Mouse (Mus musculus): ENCODE data around the gene Tap2.
A peak's percentile ranks its signal among the peaks of the same experiment; 100 is the strongest.
"Not testable (repeated sequence)": the region's sequence is repeated elsewhere in the genome, so short reads cannot be mapped to it uniquely, and the experiment has no call there.

Tap2 gene

DNA sequence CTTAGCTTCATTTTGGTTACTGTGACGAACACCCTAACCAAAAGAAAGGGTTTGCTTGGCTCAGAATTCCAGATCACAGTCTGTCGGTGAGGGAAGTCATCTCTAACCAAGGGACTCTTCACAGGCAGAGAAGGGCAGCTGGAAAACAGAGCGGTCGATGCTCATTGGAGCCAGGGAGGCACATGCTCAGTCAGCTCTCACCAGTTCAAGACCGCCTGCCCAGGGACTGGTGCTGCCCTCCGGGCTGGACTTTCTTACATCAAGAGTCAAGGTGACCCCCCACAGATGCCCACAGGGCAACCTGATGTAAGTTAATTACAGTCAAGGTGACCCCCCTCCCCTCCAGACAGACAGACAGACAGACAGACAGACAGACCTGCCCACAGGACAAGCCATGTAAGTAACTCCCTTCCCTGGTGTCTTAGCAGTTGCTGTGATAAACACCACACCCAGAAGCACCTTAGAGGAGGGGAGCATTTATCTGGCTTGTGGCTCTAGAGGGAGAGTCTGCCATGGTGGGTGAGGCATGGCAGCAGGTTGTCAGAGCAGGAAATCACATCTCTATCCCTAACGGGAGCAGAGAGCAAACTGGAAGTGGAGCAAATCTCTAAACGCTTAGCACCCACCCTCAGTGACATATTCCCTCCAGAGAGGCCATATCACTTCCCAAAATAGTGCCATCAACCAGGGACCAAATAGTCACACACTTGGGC is 14.0 kb downstream of the Tap2 start:
- peak in 1 of 2 experiments; percentile 7 for DNase-seq

DNA sequence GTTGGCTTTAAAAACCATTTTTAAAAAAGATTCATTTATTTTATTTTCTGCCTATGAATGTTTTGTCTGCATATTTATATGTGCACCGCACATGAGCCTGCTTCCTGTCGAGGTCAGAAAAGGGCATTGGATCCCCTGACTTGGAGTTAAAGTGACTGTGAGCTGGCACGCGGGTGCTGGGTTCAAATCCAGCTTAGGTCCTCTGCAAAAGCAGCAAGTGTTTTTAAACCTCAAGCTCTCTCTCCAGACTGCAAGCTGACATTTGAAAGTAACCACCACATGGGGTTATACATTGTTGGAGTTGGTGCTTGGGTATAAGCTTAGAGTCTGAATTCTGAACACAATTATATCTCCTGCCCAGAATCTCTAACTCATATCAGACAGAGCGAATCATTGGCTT is 14.7 kb downstream of the Tap2 start:
- peak in 1 of 2 experiments; percentile 3 for DNase-seq

DNA sequence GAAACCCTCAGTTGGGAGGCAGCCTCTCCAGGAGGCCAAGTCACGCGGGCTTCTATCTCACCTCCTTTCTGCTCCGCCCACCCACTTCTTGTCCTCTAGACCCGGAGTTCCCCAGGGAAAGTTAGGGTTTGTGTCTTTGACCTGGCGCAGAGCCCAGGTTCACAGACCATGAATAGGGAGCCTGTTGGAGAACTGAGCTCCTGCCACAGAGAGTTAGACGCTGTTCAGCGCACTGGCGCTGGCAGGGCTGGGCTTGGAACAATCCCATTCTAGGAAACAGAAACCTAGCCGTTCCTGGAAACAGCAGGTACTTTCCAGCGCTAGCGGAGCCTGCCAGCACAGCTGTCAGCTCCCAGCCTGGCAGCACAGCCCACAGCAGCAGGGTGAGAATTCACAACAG is 15.3 kb downstream of the Tap2 start:
- DNase-seq = peak in 1 of 2 experiments; percentile 46

DNA sequence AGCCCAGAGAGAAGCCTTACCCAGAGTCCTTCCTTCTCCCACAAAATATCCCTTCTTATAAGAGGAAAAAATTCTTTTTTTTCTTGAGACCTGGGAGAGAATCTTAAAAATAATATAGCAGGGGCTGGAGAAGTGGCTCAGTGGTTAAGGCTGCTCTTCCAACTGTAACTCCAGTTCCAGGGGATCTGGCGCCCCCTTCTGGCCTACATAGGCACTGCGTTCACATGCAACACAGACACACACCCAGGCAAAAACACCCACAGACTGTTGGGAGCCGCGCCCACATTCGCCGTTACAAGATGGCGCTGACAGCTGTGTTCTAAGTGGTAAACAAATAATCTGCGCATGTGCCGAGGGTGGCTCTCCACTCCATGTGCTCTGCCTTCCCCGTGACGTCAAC is 15.8 kb downstream of the Tap2 start:
- peak in 1 of 2 experiments; percentile 72 for DNase-seq

DNA sequence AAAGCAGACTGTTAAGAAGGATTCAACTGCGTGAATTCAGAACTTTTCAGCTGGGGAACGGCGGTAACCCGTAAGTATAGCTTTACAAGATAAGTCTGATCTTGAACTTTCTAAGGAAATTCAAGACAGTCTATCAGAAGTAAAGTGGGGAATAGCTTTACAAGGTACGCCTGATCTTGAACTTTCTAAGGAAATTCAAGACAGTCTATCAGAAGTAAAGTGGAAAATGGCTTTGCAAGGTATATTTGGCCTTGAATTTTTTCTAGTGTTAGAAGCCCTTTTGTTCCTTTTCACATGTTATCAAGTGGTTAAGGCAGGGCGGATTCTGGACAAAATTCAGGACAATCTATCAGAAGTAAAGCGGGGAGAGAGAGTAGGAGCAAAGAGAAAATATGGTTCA is 16.5 kb downstream of the Tap2 start:
- DNase-seq = not testable (repeated sequence)

DNA sequence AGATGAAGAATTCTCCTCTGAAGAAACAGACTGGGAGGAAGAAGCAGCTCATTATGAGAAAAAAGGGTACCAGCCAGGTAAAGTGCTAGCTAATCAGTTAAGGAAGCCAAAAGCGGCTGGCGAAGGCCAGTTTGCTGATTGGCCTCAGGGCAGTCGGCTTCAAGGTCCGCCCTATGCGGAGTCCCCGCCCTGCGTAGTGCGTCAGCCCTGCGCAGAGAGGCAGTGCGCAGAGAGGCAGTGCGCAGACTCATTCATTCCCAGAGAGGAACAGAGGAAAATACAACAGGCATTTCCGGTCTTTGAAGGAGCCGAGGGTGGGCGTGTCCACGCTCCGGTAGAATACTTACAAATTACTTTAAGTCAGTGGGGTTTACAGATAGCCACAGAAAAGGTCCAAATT is 17.1 kb downstream of the Tap2 start:
- DNase-seq = not testable (repeated sequence)

DNA sequence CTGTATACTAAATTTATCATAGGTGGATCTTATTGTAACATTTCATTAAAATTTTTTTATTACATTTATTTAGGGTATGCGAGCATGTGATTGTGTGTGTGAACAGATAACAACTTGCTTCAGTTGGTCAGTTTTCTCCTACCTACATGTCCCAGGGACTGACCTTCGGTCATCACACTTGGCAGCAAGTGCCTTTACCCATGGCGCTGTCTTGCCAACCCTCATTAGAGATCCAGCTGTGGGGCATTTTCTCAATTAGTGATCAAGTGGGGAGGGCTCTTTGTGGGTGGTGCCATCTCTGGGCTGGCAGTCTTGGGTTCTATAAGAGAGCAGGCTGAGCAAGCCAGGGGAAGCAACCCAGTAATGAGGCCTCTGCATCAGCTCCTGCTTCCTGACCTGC is 21.5 kb downstream of the Tap2 start:
- no peak for DNase-seq

DNA sequence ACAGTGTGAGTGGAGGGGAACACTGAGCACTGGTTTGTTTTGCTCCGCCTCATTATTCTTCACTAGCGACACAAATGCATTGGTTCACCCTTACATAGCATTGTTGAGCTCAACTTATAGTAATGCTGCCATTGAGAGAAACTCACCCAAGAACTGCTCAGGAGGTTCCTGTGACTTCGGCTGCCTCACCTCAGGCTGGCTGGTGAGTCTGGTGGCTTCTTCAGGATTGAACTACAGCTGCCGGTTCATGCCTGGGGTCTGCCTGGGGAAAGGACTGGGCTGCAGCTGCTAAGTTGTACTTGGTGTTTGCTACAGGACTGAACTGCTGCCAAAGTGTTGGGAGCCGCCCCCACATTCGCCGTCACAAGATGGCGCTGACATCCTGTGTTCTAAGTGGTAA is 22.1 kb downstream of the Tap2 start:
- DNase-seq = no peak

DNA sequence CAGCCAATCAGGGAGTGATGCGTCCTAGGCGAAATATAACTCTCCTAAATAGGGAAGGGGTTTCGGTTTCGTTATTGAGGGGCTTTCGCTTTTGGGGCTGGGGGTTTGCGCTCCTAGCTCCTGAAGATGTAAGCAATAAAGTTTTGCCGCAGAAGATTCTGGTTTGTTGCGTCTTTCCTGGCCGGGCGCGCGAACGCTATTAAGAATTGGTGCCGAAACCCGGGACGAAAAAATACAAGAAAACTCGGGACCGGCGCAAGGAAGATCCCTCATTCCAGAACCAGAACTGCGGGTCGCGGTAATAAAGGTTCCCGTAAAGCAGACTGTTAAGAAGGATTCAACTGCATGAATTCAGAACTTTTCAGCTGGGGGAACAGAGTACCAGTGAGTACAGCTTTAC is 22.6 kb downstream of the Tap2 start:
- DNase-seq = not testable (repeated sequence)

DNA sequence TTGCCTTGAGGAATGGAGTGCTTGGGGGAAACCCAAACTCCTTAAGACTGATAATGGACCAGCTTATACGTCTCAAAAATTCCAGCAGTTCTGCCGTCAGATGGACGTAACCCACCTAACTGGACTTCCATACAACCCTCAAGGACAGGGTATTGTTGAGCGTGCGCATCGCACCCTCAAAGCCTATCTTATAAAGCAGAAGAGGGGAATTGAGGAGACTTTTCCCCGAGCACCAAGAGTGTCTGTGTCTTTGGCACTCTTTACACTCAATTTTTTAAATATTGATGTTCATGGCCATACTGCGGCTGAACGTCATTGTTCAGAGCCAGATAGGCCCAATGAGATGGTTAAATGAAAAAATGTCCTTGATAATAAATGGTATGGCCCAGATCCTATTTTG is 27.6 kb downstream of the Tap2 start:
- peak in 1 of 2 experiments; percentile 6 for DNase-seq

DNA sequence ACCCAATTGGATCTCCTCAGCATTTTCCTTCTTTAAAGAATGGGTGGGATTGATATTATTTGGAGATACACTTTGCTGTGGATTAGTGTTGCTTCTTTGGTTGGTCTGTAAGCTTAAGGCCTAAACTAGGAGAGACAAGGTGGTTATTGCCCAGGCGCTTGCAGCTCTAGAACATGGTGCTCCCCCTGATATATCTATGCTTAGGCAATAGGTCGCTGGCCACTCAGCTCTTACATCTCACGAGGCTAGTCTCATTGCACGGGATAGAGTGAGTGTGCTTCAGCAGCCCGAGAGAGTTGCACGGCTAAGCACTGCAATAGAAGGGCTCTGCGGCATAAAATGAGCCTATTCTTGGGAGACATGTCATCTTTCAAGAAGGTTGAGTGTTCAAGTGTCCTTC is 28.7 kb downstream of the Tap2 start:
- DNase-seq = peak in 1 of 2 experiments; percentile 1

DNA sequence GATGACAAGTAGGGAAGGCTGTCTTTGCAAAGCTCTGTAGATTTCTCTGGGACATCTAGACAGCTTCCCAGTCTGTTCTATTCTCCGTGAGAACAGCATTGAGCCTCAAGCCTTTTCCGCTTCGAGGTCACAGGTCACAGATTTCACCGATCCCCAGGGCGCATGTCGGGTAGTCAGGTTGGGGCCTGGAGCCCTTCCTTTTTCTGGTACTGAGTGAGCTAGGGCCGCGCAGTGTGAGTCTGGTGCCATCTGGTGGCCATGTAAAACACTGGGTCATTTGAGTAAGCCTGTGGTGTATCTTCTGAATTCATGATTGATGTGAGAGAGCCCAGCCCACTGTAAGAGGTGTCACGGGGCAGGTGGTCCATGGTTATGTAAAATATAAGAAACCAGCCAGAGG is 31.6 kb downstream of the Tap2 start:
- peak; percentile 78 to 87 for DNase-seq

DNA sequence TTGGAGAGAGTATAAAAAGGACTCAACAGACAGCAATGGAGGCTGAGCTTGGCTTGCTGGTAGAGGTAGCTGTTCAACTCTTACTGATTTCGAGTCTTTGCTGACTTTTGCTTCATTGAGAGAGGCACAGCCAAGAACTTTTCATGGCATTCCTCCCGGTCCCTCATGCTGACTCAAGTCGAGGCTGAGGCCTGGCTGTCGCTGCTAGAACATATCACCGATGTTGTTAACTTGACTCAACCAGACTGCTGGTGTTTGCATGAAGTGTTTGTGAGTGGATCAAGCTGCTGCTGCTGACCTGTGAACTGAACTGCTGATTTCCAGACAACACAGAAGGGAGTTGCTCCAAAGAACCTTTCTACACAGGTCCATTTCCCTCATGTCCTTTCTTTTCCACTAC is 33.4 kb downstream of the Tap2 start:
- DNase-seq = peak in 1 of 2 experiments; percentile 3

DNA sequence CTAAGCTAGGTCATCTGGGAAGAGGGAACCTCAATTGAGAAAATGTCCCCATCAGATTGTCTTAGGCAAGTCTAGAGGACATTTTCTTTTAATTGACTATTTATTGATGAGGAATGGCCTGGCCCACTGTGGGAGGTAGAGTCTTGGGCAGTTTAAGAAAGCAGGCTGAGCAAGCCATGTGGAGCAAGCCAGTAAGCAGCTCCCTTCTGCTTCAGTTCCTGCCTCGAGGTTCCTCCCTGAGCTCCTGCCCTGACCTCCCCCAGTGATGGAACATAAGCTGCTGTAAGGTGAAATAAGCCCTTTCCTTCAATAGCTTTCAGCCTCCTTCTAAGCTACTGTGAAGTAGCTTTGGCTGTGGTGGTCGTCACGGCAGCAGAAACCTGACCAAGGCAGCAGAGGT is 34.4 kb downstream of the Tap2 start:
- no peak for DNase-seq

DNA sequence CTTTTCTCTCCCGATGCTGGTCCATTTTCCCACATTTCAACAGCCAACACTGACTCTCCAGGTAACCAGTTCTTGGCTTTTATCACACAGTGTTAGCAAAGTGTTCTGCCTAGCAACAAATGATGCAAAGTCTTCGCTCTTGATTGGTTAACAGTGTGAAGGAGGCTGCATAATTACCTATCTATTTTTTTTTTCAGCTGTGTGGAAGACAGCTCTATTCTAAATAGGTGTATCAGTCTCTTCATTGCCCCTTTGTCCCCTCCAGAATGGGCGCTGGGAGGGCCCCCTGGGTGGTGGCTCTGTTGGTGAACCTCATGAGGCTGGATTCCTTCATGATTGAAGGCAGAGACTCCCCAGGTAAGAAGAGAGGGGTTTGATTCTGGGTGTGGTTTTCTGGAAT is 35.4 kb downstream of the Tap2 start, which contains the start of gene H2-Ob:
Gene H2-Ob, plus strand, starts transcription at position 198 of the 400 bp plus-strand sequence.
- DNase-seq = peak in 1 of 2 experiments; percentile 45

DNA sequence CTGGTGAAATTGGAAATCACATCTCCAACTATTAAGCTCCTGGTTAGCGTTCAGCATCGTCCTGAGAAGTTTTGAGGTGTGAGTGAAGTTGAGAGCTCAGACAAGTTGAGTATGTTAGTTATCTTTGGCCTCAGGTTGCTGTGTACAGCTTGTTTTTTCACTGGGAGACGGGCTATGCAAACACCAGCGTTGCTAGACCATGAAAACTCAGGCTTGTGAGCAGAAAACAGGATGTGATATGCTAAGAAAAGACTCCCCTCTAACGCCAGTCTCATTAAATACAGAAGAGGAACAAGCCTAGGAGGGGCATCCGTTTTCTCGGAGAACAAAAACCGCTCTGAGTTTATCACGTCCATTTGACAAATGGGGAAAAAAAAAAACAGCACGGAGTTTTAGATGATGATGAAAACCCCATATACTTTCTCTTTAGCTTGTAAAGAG is 36.3 kb downstream of the Tap2 start:
- peak in 1 of 2 experiments; percentile 16 for DNase-seq

DNA sequence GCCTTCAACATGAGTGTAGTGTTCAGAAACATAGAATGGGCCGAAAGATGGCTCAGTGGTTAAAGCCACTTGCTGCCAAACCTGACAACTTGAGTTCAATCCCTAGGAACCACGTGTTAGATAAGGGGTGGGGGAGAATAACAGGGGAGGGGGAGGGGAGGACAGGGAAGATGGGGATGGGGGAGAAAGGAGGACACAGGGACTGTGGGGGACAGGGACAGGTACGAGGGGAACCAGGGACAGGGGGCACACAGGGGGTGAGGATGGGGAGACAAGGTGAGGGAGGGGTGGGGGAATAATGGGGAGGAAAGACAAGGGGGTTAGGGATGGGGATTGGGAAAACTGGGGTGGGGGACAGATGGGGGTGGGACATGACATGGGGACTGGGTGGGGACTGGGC is 37.0 kb downstream of the Tap2 start:
- no peak for DNase-seq

DNA sequence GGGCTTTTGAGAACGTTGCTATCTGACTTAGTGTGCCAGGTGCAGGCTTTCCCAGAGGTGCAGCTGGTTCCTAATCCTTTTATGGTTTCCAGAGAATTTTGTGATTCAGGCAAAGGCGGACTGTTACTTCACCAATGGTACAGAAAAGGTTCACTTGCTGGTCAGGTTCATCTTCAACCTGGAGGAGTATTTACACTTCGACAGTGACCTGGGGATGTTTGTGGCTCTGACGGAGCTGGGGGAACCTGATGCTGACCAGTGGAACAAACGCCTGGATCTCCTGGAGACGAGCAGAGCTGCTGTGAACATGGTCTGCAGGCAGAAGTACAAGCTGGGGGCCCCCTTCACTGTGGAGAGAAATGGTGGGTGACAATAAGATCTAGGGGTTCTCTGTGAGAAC is 37.6 kb downstream of the Tap2 start:
- peak in 1 of 2 experiments; percentile 2 for DNase-seq

DNA sequence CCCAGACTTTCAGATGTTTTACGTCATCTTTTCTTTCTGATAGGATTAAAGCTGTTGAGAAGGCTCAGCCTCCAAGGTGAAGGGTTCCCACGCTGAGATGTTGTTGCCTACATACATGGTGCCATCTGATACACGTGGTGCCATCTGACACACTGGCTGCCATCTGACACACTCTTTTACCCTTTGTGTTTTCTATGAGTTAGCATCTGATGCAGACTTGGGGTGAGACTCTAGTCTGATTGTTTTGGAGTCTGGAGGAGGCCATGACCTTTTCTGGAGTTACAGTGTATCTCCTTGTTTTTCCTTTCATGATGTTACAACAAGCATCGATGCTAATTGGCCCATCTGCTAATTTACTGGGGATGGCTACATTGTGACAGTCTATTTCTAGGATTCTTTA is 41.3 kb downstream of the Tap2 start:
- DNase-seq = no peak

DNA sequence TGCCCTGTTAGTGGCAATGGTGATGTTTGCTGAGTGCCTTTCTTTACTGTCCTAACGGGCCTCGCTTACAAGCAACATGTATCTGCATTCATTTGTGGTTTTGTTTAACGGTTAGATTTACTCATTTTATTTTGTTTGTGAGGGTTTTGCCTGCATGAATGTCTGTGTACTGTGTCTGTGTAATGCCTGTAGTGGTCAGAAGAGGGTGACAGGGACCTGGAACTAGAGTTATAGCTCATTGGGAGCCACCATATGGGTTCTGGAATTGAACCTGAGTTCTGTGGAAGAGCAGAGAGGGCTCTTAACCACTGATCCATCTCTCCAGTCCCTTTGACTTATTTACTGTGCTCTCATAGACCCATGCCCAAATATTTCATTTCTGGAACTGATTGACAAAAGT is 43.7 kb downstream of the Tap2 start:
- no peak for DNase-seq

DNA sequence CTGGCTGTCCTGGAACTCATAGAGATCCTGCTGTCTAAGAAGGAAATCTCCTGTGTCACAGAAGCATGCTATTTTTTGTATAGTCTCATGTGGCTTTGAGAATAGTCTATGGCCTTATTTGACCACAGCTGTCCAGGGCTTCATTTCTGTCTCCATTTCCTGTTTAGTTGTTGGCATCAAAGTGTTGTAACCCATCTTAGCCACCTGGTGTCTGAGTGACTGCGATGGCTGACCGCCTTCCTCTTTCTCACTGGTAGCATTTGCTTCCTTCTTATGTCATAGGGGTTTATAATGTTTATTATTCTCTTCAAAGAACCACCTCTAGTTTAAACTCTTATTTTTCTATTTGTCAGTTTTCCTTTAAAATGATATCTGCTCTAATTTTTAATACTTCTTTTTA is 45.4 kb downstream of the Tap2 start:
- DNase-seq = peak in 1 of 2 experiments; percentile 1

DNA sequence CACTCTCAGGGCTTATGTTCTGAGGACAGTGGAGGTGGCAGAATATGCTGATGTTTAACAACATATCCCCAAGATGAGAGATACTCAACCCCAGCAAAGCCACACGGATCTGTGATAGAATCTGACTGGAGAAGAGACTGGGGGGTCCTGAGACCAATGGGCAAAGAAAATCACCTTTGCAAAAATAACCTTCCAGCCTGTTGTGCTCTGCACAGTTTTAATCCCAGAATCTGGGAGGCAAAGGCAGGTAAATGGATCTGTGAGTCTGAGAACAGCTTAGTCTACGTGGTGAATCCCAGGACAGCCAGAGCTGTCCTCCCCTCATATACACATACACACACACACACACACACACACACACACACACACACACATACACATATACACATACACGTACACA is 46.0 kb downstream of the Tap2 start:
- peak in 1 of 2 experiments; percentile 1 for DNase-seq

DNA sequence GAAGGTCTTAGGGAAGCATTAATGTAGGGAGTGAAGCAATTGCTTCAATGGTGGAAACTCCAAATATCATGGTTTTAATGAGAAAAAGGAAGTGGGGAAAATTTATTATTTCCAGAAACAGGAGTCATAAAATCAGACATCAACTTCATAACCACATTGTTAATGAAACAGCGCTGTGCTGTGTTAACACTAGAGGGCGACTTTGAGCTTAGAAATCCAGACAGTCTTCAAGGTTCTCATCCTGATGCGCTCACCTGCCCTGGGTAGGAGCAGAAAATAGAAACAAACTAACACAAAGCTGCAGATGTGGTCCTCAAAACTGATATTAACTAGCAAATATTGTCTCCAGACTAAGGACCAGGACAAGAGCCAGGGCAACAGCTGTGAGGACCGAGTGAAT is 46.6 kb downstream of the Tap2 start:
- no peak for DNase-seq

DNA sequence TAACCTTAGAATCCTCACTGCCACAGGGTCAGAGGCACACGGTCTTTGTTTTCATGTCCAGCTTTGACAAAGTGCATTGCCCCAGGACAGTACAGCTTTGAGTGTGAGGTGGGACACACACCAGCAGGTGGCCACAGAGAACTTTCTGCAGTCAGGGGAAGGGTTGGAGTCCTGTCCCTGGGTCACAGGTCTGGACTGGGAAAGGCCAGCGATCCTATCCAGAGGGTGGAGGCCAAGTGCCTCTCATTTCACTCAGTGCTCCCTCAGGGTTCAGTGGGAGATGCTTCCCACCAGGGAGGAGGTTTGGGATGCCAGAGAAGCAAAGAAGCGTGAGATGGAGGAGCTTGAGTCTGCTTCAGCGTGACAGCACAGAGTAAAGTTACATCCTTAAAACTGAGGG is 48.3 kb downstream of the Tap2 start:
- no peak for DNase-seq

DNA sequence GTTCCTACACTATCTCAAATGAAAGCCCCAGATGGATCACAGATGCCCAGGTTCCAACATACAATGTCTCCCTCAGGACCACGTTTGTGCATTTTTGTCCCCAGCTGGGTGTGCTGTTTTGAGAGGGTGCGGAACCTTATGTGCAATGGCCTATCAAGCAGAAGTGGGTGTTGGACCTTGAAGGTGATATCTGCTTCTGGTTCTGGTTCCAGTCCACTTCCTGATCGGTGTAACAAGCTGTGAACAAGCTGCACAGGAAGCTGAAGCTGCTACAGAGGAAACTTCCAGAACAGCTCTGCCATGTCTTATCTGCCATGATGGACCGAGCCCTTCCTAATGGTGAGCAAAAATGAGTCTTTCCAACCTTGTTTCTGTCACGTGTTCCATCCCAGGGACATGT is 53.2 kb downstream of the Tap2 start:
- no peak for DNase-seq

Measured in thymus, adult 18-20 months (tissue).